Mouse (Mus musculus): Measurements from ENCODE around the gene BC048679. TPM values are rescaled to one million over a fixed set of nuclear protein-coding genes. Genes with fewer than 3 reads are reported as not detected.
A peak's percentile ranks its signal among the peaks of the same experiment; 100 is the strongest.

BC048679 gene
- polyA plus RNA-seq, 1 experiment from 2014 or later: not detected

GRCm38 (mm10) chr7:81523008-81523662 lies 25.1 kb upstream of the BC048679 start:
- WGBS: under 1% methylated on average over 31 of the region's 31 CpGs
- Histone ChIP-seq H3K27ac (ENCODE audit: low read length) (peak overlapping the region; percentile 97), H3K9ac (replicated peaks; ENCODE audit: low read length) (peak overlapping the region; percentile 80), H3K4me2 (replicated peaks; ENCODE audit: low read depth, low read length) (peak overlapping the region; percentile 83), H3K4me3 (ENCODE audit: low read length) (peak overlapping the region; percentile 86), H3K36me3 (ENCODE audit: insufficient read depth, low read length) (no peaks in the 10 kb centered on the region), H3K4me1 (ENCODE audit: insufficient read depth, low read length) (peaks cover 18% of the 10 kb centered on the region), H3K9me3 (ENCODE audit: low read length) (no peaks in the 10 kb centered on the region), H3K27me3 (ENCODE audit: insufficient read depth, low read length) (no peaks in the 10 kb centered on the region)
- ATAC-seq (ENCODE audit: low FRiP score, low TSS enrichment): peak; percentile 98

GRCm38 (mm10) chr7:81516154-81517030 lies 18.3 kb upstream of the BC048679 start:
- Histone ChIP-seq H3K4me2 (replicated peaks; ENCODE audit: low read depth, low read length) (no peak overlapping the region), H3K9ac (replicated peaks; ENCODE audit: low read length) (no peak overlapping the region), H3K27ac (ENCODE audit: low read length) (no peak overlapping the region), H3K4me3 (ENCODE audit: low read length) (no peak overlapping the region), H3K27me3 (ENCODE audit: insufficient read depth, low read length) (no peaks in the 10 kb centered on the region), H3K36me3 (ENCODE audit: insufficient read depth, low read length) (no peaks in the 10 kb centered on the region), H3K9me3 (ENCODE audit: low read length) (no peaks in the 10 kb centered on the region), H3K4me1 (ENCODE audit: insufficient read depth, low read length) (no peaks in the 10 kb centered on the region)
- 58% methylated on average over 6 of the region's 6 CpGs for WGBS
- peak; percentile 61; the same call in 1 of the 2 replicates for ATAC-seq (ENCODE audit: low FRiP score, low TSS enrichment)

GRCm38 (mm10) chr7:81514906-81515590 lies 17.0 kb upstream of the BC048679 start:
- Histone ChIP-seq H3K9me3 (ENCODE audit: low read length) (no peaks in the 10 kb centered on the region), H3K27ac (ENCODE audit: low read length) (no peak overlapping the region), H3K4me1 (ENCODE audit: insufficient read depth, low read length) (no peaks in the 10 kb centered on the region), H3K4me2 (replicated peaks; ENCODE audit: low read depth, low read length) (no peak overlapping the region), H3K9ac (replicated peaks; ENCODE audit: low read length) (no peak overlapping the region), H3K4me3 (ENCODE audit: low read length) (no peak overlapping the region), H3K36me3 (ENCODE audit: insufficient read depth, low read length) (no peaks in the 10 kb centered on the region), H3K27me3 (ENCODE audit: insufficient read depth, low read length) (no peaks in the 10 kb centered on the region)
- 38% methylated on average over 13 of the region's 13 CpGs for WGBS
- ATAC-seq (ENCODE audit: low FRiP score, low TSS enrichment): 0 out of 2 replicates have a peak, but pooled peaks have one; percentile 19

- no peak overlapping the region for H3K4me2 ChIP-seq (replicated peaks; ENCODE audit: low read depth, low read length)
- no peak for ATAC-seq (ENCODE audit: low FRiP score, low TSS enrichment)
- no peak overlapping the region for H3K4me3 ChIP-seq (ENCODE audit: low read length)
- no peaks in the 10 kb centered on the region for H3K27me3 ChIP-seq (ENCODE audit: insufficient read depth, low read length)
- no peak overlapping the region for H3K27ac ChIP-seq (ENCODE audit: low read length)
- no peaks in the 10 kb centered on the region for H3K4me1 ChIP-seq (ENCODE audit: insufficient read depth, low read length)
- no peak overlapping the region for H3K9ac ChIP-seq (replicated peaks; ENCODE audit: low read length)
- 57% methylated on average over 2 of the region's 2 CpGs for WGBS
- no peaks in the 10 kb centered on the region for H3K9me3 ChIP-seq (ENCODE audit: low read length)
- H3K36me3 ChIP-seq (ENCODE audit: insufficient read depth, low read length): no peaks in the 10 kb centered on the region
Measured at GRCm38 (mm10) chr7:81501050-81501449, 3.0 kb upstream of the BC048679 start.

GRCm38 (mm10) chr7:81497171-81497570 lies 910 bp downstream of the BC048679 start:
- ATAC-seq (ENCODE audit: low FRiP score, low TSS enrichment): no peak
- Histone ChIP-seq H3K27ac (ENCODE audit: low read length) (no peak overlapping the region), H3K9ac (replicated peaks; ENCODE audit: low read length) (no peak overlapping the region), H3K36me3 (ENCODE audit: insufficient read depth, low read length) (no peaks in the 10 kb centered on the region), H3K27me3 (ENCODE audit: insufficient read depth, low read length) (peaks cover 19% of the 10 kb centered on the region), H3K4me1 (ENCODE audit: insufficient read depth, low read length) (peaks cover 5% of the 10 kb centered on the region; the same call in 1 of the 2 replicates), H3K9me3 (ENCODE audit: low read length) (no peaks in the 10 kb centered on the region), H3K4me3 (ENCODE audit: low read length) (no peak overlapping the region), H3K4me2 (replicated peaks; ENCODE audit: low read depth, low read length) (no peak overlapping the region)
- WGBS: 34% methylated on average over 6 of the region's 6 CpGs

- no peak within 1 kb of the TSS for H3K9ac ChIP-seq (replicated peaks; ENCODE audit: low read length)
- peak within 1 kb of the TSS; percentile 82 for H3K4me2 ChIP-seq (replicated peaks; ENCODE audit: low read depth, low read length)
- no peaks in the 10 kb centered on the region for H3K9me3 ChIP-seq (ENCODE audit: low read length)
- whole genome bisulfite sequencing: under 1% methylated on average over 57 of the region's 57 CpGs
- H3K27me3 ChIP-seq (ENCODE audit: insufficient read depth, low read length): peaks cover 23% of the 10 kb centered on the region
- H3K4me1 ChIP-seq (ENCODE audit: insufficient read depth, low read length): peaks cover 5% of the 10 kb centered on the region; the same call in 1 of the 2 replicates
- no peak within 1 kb of the TSS for H3K27ac ChIP-seq (ENCODE audit: low read length)
- H3K36me3 ChIP-seq (ENCODE audit: insufficient read depth, low read length): no peaks in the 10 kb centered on the region
- ATAC-seq (ENCODE audit: low FRiP score, low TSS enrichment): peak; percentile 80
- H3K4me3 ChIP-seq (ENCODE audit: low read length): peak within 1 kb of the TSS; percentile 52
Measured at GRCm38 (mm10) chr7:81493331-81494021, 4.6 kb downstream of the BC048679 start, which contains the start of gene Ap3b2. Ap3b2 (minus strand) TSS chr7:81493925.

- Histone ChIP-seq H3K4me3 (ENCODE audit: low read length) (no peak overlapping the region), H3K9me3 (ENCODE audit: low read length) (no peaks in the 10 kb centered on the region)
- WGBS: 48% methylated on average over 9 of the region's 9 CpGs
Measured at GRCm38 (mm10) chr7:81492628-81493027, 5.5 kb downstream of the BC048679 start.

GRCm38 (mm10) chr7:81489649-81490048 lies 8.4 kb downstream of the BC048679 start:
- peaks cover 21% of the 10 kb centered on the region for H3K27me3 ChIP-seq (ENCODE audit: insufficient read depth, low read length)
- no peak overlapping the region for H3K4me3 ChIP-seq (ENCODE audit: low read length)
- peak; percentile 29; the same call in 1 of the 2 replicates for ATAC-seq (ENCODE audit: low FRiP score, low TSS enrichment)
- no peaks in the 10 kb centered on the region for H3K9me3 ChIP-seq (ENCODE audit: low read length)
- no peak overlapping the region for H3K4me2 ChIP-seq (replicated peaks; ENCODE audit: low read depth, low read length)
- H3K36me3 ChIP-seq (ENCODE audit: insufficient read depth, low read length): no peaks in the 10 kb centered on the region
- no peak overlapping the region for H3K27ac ChIP-seq (ENCODE audit: low read length)
- no peak overlapping the region for H3K9ac ChIP-seq (replicated peaks; ENCODE audit: low read length)
- WGBS: 5% methylated on average over 9 of the region's 9 CpGs
- peaks cover 5% of the 10 kb centered on the region; the same call in 1 of the 2 replicates for H3K4me1 ChIP-seq (ENCODE audit: insufficient read depth, low read length)

More at GRCm38 (mm10) chr7:81492628-81493027, 5.5 kb downstream of the BC048679 start:
- no peak for ATAC-seq (ENCODE audit: low FRiP score, low TSS enrichment)
- peak overlapping the region; percentile 82; the same call in 1 of the 2 replicates for H3K4me2 ChIP-seq (replicated peaks; ENCODE audit: low read depth, low read length)
- H3K4me1 ChIP-seq (ENCODE audit: insufficient read depth, low read length): peaks cover 5% of the 10 kb centered on the region; the same call in 1 of the 2 replicates
- peaks cover 23% of the 10 kb centered on the region for H3K27me3 ChIP-seq (ENCODE audit: insufficient read depth, low read length)
- H3K36me3 ChIP-seq (ENCODE audit: insufficient read depth, low read length): no peaks in the 10 kb centered on the region
- no peak overlapping the region for H3K9ac ChIP-seq (replicated peaks; ENCODE audit: low read length)
- H3K27ac ChIP-seq (ENCODE audit: low read length): no peak overlapping the region

GRCm38 (mm10) chr7:81480800-81481199 lies 17.3 kb downstream of the BC048679 start:
- H3K9ac ChIP-seq (replicated peaks; ENCODE audit: low read length): no peak overlapping the region
- ATAC-seq (ENCODE audit: low FRiP score, low TSS enrichment): no peak
- no peaks in the 10 kb centered on the region for H3K9me3 ChIP-seq (ENCODE audit: low read length)
- no peaks in the 10 kb centered on the region for H3K4me1 ChIP-seq (ENCODE audit: insufficient read depth, low read length)
- peaks cover 19% of the 10 kb centered on the region for H3K27me3 ChIP-seq (ENCODE audit: insufficient read depth, low read length)
- no peak overlapping the region for H3K4me3 ChIP-seq (ENCODE audit: low read length)
- no peak overlapping the region for H3K27ac ChIP-seq (ENCODE audit: low read length)
- H3K36me3 ChIP-seq (ENCODE audit: insufficient read depth, low read length): no peaks in the 10 kb centered on the region
- WGBS: 12% methylated on average over 8 of the region's 8 CpGs
- no peak overlapping the region for H3K4me2 ChIP-seq (replicated peaks; ENCODE audit: low read depth, low read length)

Measured in kidney, embryonic 16.5 days (tissue).